Mouse (Mus musculus) midbrain, embryonic 13.5 days (tissue): ENCODE data around the gene Ndfip2. TPM values are rescaled to one million over a fixed set of nuclear protein-coding genes. Genes with fewer than 3 reads are reported as not detected.

Experiments
- ATAC-seq: fragments of 200-750 bp; cut with Nextera tagmentation; 2 replicates; pipeline ENCODE4 v1.8.0; 2017; ENCODE audit warnings: mild to moderate bottlenecking, moderate TSS enrichment, moderate library complexity
- H3K27ac ChIP-seq: fragments of 300-500 bp; sonication (generic); 2 replicates; pipeline ENCODE4 v1.5.1; 2015; ENCODE audit warnings: inconsistent platforms, mild to moderate bottlenecking, moderate library complexity
- H3K27me3 ChIP-seq: fragments of 300-500 bp; sonication (generic); 2 replicates; pipeline ENCODE4 v1.6.1; 2015; ENCODE audit warnings: mild to moderate bottlenecking, inconsistent platforms
- H3K36me3 ChIP-seq: fragments of 300-500 bp; sonication (generic); 2 replicates; pipeline ENCODE4 v1.6.1; 2015; ENCODE audit warnings: mild to moderate bottlenecking, inconsistent platforms
- H3K4me1 ChIP-seq: fragments of 300-500 bp; sonication (generic); replicated peaks from 2 replicates; pipeline ENCODE4 v1.6.1; 2015; ENCODE audit warnings: inconsistent platforms
- H3K4me2 ChIP-seq: fragments of 300-500 bp; sonication (generic); replicated peaks from 2 replicates; pipeline ENCODE4 v1.6.1; 2015; ENCODE audit warnings: moderate library complexity, mild to moderate bottlenecking, inconsistent platforms
- H3K4me3 ChIP-seq: fragments of 300-500 bp; sonication (generic); replicated peaks from 2 replicates; pipeline ENCODE4 v1.5.1; 2015; ENCODE audit warnings: mild to moderate bottlenecking, inconsistent platforms
- H3K9ac ChIP-seq: fragments of 300-500 bp; sonication (generic); replicated peaks from 2 replicates; pipeline ENCODE4 v1.6.1; 2015; ENCODE audit warnings: mild to moderate bottlenecking, inconsistent platforms
- H3K9me3 ChIP-seq: fragments of 300-500 bp; sonication (generic); 2 replicates; pipeline ENCODE4 v1.6.1; 2016; ENCODE audit warnings: mild to moderate bottlenecking, inconsistent platforms
- WGBS: fragments of 180-500 bp; shearing (Covaris S2); methylation state at CpG from one replicate; pipeline ENCODE4 v1.1.7; 2015; 5-methylcytosine and 5-hydroxymethylcytosine counted together
- polyA plus RNA-seq: library from polyadenylated mRNA; unstranded; fragments of >200 nt; fragmentation: Nextera tagmentation; extraction: Ambion mirVana; gene quantifications from 2 replicates; pipeline ENCODE4 v1.2.1, GENCODE M21; 2015

Gene Ndfip2
- polyA plus RNA-seq, 1 experiment from 2014 or later = 85.1 TPM

GRCm38 (mm10) chr14:105323448-105323847, 65.1 kb downstream of the Ndfip2 start:
- Histone ChIP-seq H3K36me3 (peaks cover 6% of the 10 kb centered on the region; the same call in 1 of the 2 replicates), H3K27ac (no peak overlapping the region), H3K4me1 (peaks cover 5% of the 10 kb centered on the region), H3K27me3 (no peaks in the 10 kb centered on the region), H3K9me3 (peaks cover 3% of the 10 kb centered on the region; the same call in 1 of the 2 replicates), H3K9ac (no peak overlapping the region), H3K4me3 (no peak overlapping the region), H3K4me2 (no peak overlapping the region)
- ATAC-seq = no peak
- WGBS = 89% methylated on average over 9 of the region's 9 CpGs

DNA sequence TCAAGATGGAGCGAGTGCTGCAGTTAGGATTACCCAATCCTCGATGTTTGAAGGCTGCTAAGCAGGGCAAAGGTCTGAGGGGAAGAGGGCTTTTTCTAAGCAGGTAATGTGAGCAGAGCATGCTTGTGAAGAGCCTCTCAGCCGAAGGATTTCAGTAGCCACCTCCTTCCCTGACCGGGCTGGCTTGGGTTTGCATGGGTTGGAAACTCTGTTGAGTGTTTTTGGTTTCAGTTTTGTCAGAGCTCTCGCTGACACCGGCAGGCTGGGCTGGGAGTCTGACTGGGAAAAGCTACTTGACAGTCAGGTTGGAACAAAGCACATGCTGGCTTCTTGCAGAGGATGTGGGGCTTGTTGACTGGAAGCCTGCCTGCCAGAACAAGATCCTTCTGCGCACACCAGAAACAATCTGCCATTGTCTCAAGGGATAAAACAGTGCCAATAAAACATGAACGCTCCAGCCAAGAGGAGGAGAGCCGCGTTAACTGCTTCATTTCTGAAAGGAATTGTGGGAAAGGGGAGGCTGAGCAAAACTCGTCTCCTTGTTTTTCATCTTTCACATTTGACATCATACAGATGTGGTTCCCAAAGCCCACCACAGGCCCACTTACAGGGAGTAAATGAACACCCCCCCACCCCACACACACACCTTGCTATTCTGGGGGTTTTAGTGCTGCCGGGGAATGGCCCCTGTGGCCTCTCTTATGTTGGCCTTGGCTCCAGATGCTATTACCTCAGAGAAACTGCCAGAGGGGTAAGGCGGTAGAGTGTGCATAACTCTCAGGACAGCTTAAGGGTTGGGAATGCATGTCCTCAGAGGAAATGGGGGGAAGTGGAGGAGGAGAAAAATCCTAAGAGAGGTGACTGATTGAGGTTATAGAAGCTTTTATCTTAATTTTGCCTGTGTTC, 70.3 kb downstream of the Ndfip2 start:
- peak overlapping the region; percentile 46 for H3K4me2 ChIP-seq
- WGBS = 24% methylated on average over 13 of the region's 13 CpGs
- peak overlapping the region; percentile 70 for H3K27ac ChIP-seq
- peaks cover 17% of the 10 kb centered on the region for H3K4me1 ChIP-seq
- no peaks in the 10 kb centered on the region for H3K27me3 ChIP-seq
- peak; percentile 70 for ATAC-seq
- H3K9me3 ChIP-seq = peaks cover 3% of the 10 kb centered on the region; the same call in 1 of the 2 replicates
- peak overlapping the region; percentile 15; the same call in 1 of the 2 replicates for H3K4me3 ChIP-seq
- H3K36me3 ChIP-seq = peaks cover 6% of the 10 kb centered on the region; the same call in 1 of the 2 replicates
- peak overlapping the region; percentile 40 for H3K9ac ChIP-seq

GRCm38 (mm10) chr14:105333475-105334094, 75.2 kb downstream of the Ndfip2 start:
- Histone ChIP-seq H3K4me1 (peaks cover 11% of the 10 kb centered on the region), H3K9me3 (no peaks in the 10 kb centered on the region)
- peak; percentile 78 for ATAC-seq

GRCm38 (mm10) chr14:105341765-105342164, 83.4 kb downstream of the Ndfip2 start:
- Histone ChIP-seq H3K4me3 (no peak overlapping the region), H3K4me1 (no peaks in the 10 kb centered on the region), H3K9me3 (no peaks in the 10 kb centered on the region), H3K9ac (no peak overlapping the region), H3K36me3 (no peaks in the 10 kb centered on the region), H3K27me3 (no peaks in the 10 kb centered on the region), H3K27ac (no peak overlapping the region), H3K4me2 (no peak overlapping the region)
- 84% methylated on average over 8 of the region's 8 CpGs for WGBS
- ATAC-seq = no peak

More at GRCm38 (mm10) chr14:105333475-105334094, 75.2 kb downstream of the Ndfip2 start:
- Histone ChIP-seq H3K27me3 (no peaks in the 10 kb centered on the region), H3K4me2 (peak overlapping the region; percentile 46), H3K36me3 (no peaks in the 10 kb centered on the region), H3K9ac (peak overlapping the region; percentile 53), H3K27ac (peak overlapping the region; percentile 62; the same call in 1 of the 2 replicates), H3K4me3 (peak overlapping the region; percentile 32)
- WGBS = 33% methylated on average over 16 of the region's 16 CpGs

- H3K9ac ChIP-seq = no peak overlapping the region
- 73% methylated on average over 11 of the region's 11 CpGs for WGBS
Measured at GRCm38 (mm10) chr14:105354121-105354520, 95.7 kb downstream of the Ndfip2 start.

More at GRCm38 (mm10) chr14:105354121-105354520, 95.7 kb downstream of the Ndfip2 start:
- H3K4me3 ChIP-seq = no peak overlapping the region
- no peak overlapping the region for H3K4me2 ChIP-seq
- H3K27me3 ChIP-seq = no peaks in the 10 kb centered on the region
- H3K36me3 ChIP-seq = no peaks in the 10 kb centered on the region
- no peak overlapping the region for H3K27ac ChIP-seq
- ATAC-seq = no peak
- no peaks in the 10 kb centered on the region for H3K4me1 ChIP-seq
- H3K9me3 ChIP-seq = no peaks in the 10 kb centered on the region

Other genes starting within 250 kb of the Ndfip2 start
- gene Rbm26, start 81.2 kb upstream of the Ndfip2 start, polyA plus RNA-seq = 38.1 and 43.6 TPM in 2 replicates